Mouse (Mus musculus): ENCODE data around the gene Rab3il1. TPM values are rescaled to one million over a fixed set of nuclear protein-coding genes. Genes with fewer than 3 reads are reported as not detected.
A peak's percentile ranks its signal among the peaks of the same experiment; 100 is the strongest.

Rab3il1 gene
- polyA plus RNA-seq, 1 experiment from 2014 or later, result 21.4 TPM

DNA sequence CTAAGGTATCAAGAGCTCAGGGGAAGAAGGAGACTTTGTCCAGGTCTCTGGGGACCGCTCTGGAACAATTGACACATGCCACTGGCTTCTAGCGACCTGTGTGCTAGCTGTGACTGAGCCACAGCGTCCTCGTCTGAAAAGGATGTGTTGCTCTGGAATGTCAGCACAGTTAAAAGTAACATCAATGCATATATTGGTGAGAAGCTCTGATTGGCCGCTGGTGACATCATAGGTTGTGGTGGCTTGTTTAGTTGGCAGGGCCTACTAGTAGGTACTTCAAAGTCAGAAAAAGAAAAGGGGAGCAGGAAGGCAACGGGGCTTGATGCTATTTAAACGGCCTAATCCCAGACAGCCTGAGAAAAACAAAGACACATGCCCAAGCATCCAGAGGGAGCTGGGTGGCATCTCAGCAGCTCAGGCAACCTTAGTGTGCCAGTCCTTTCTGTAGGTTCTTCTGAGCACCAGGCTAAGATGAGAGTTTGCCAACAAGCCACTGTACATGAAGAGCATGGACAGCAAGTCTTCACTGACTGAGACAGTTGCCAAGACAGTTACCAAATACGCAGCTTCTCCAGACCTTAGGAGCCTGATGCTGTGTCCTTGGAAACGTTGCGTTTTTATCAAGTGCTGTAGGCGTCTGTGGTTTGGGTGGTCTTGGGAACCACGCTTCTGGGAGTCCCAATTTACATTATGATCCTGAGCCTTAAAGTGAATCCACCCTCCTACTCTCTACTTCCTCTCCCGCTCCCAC lies 2.6 kb upstream of the Rab3il1 start:
- WGBS, result 69% methylated on average over 13 of the region's 13 CpGs
- Histone ChIP-seq H3K27ac (no peak overlapping the region), H3K4me1 (replicated peaks) (no peaks in the 10 kb centered on the region)

GRCm38 (mm10) chr19:10000330-10000729 lies 1.1 kb upstream of the Rab3il1 start:
- H3K9ac ChIP-seq (replicated peaks), result no peak overlapping the region
- WGBS, result 40% methylated on average over 3 of the region's 3 CpGs
- no peaks in the 10 kb centered on the region for H3K9me3 ChIP-seq
- H3K27ac ChIP-seq, result no peak overlapping the region
- no peaks in the 10 kb centered on the region for H3K36me3 ChIP-seq
- peak; percentile 49 for ATAC-seq
- no peaks in the 10 kb centered on the region for H3K4me1 ChIP-seq (replicated peaks)
- H3K27me3 ChIP-seq, result no peaks in the 10 kb centered on the region
- no peak overlapping the region for H3K4me3 ChIP-seq (replicated peaks)
- no peak overlapping the region for H3K4me2 ChIP-seq (replicated peaks)

More for the DNA sequence above, 2.6 kb upstream of the Rab3il1 start:
- ATAC-seq, result no peak
- Histone ChIP-seq H3K27me3 (no peaks in the 10 kb centered on the region), H3K9me3 (no peaks in the 10 kb centered on the region), H3K9ac (replicated peaks) (no peak overlapping the region), H3K4me2 (replicated peaks) (no peak overlapping the region), H3K36me3 (no peaks in the 10 kb centered on the region), H3K4me3 (replicated peaks) (no peak overlapping the region)

GRCm38 (mm10) chr19:10003696-10004095 lies 2.2 kb downstream of the Rab3il1 start:
- Histone ChIP-seq H3K9ac (replicated peaks) (no peak overlapping the region), H3K4me2 (replicated peaks) (no peak overlapping the region), H3K4me1 (replicated peaks) (no peaks in the 10 kb centered on the region), H3K27ac (no peak overlapping the region), H3K4me3 (replicated peaks) (no peak overlapping the region), H3K36me3 (no peaks in the 10 kb centered on the region), H3K27me3 (no peaks in the 10 kb centered on the region), H3K9me3 (no peaks in the 10 kb centered on the region)
- WGBS, result 91% methylated on average over 1 of the region's 1 CpGs
- no peak for ATAC-seq

DNA sequence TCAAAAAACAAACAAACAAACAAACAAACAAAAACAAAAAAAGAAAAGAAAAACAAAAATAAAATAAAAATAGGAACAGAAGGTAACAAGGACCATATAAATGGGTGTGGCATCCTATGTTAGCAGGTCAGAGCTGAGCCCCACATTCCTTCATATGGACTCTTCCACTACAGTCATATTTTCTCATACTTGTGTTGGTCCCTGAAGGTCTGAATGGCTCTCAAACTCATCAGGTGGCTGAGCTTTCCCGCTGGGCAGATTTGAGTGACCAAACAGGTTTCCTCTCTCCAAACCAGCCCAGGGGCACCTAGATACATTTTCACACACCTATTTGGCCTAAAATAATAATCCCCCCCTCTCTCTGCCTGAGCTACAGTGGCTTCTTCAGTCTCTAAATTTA lies 9.9 kb downstream of the Rab3il1 start:
- Histone ChIP-seq H3K4me3 (replicated peaks) (no peak overlapping the region), H3K9me3 (no peaks in the 10 kb centered on the region), H3K4me1 (replicated peaks) (no peaks in the 10 kb centered on the region), H3K4me2 (replicated peaks) (no peak overlapping the region), H3K27me3 (no peaks in the 10 kb centered on the region), H3K27ac (no peak overlapping the region), H3K36me3 (no peaks in the 10 kb centered on the region), H3K9ac (replicated peaks) (no peak overlapping the region)
- WGBS, result 83% methylated on average over 1 of the region's 1 CpGs
- ATAC-seq, result no peak

GRCm38 (mm10) chr19:10012827-10013278 lies 11.4 kb downstream of the Rab3il1 start:
- no peak for ATAC-seq
- Histone ChIP-seq H3K9ac (replicated peaks) (peak overlapping the region; percentile 50), H3K27ac (no peak overlapping the region), H3K4me2 (replicated peaks) (no peak overlapping the region), H3K36me3 (no peaks in the 10 kb centered on the region), H3K4me1 (replicated peaks) (peaks cover 3% of the 10 kb centered on the region; the same call in 1 of the 2 replicates), H3K27me3 (no peaks in the 10 kb centered on the region), H3K9me3 (no peaks in the 10 kb centered on the region), H3K4me3 (replicated peaks) (no peak overlapping the region)
- 65% methylated on average over 6 of the region's 6 CpGs for WGBS

DNA sequence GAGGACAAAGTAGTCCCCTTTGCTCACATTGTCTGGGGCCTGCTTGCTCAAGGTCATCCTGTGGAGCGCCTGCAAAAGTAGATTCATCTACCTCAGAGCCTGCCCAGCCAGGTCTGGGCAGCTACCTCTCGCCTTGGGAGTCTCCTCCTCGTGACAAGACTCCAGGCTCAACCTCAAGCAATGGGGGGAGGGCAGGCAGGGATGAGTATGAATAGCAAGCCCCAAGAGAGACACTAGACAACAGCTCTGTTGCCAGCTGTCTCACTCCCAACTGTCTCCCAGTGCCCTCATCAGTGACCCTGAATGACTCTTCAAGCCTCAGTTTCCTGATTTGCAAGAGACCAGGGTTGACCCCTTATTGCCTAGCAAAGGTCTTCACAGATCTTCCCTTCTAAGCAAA lies 11.9 kb downstream of the Rab3il1 start:
- Histone ChIP-seq H3K9me3 (no peaks in the 10 kb centered on the region), H3K4me3 (replicated peaks) (no peak overlapping the region), H3K27ac (no peak overlapping the region), H3K4me2 (replicated peaks) (no peak overlapping the region), H3K27me3 (no peaks in the 10 kb centered on the region), H3K4me1 (replicated peaks) (peaks cover 6% of the 10 kb centered on the region), H3K36me3 (no peaks in the 10 kb centered on the region), H3K9ac (replicated peaks) (peak overlapping the region; percentile 50; the same call in 1 of the 2 replicates)
- no peak for ATAC-seq
- 66% methylated on average over 3 of the region's 3 CpGs for WGBS

DNA sequence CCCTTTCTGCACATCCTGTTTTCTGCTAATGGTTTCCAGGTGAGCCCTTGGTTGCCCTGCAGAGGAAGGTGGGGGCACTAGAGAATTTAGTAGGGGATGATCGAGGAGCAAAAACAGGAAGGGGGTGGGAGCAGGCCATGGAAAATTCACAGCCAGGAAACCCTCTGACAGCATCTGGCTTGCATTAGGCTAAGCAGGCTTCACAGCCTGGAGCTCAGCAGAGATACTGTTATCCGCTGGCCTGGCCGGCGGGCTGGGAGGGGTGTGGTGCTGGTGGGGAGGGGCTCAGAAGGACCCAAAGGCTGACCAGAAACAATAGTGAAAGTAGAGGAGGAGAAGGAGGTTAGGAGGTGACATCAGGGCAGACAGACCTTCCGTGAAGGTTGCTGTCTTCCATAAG lies 12.4 kb downstream of the Rab3il1 start:
- Histone ChIP-seq H3K4me3 (replicated peaks) (no peak overlapping the region), H3K27ac (no peak overlapping the region), H3K9ac (replicated peaks) (no peak overlapping the region)

GRCm38 (mm10) chr19:10014824-10015223 lies 13.4 kb downstream of the Rab3il1 start:
- Histone ChIP-seq H3K27ac (no peak overlapping the region), H3K4me3 (replicated peaks) (no peak overlapping the region), H3K36me3 (no peaks in the 10 kb centered on the region), H3K9ac (replicated peaks) (no peak overlapping the region), H3K27me3 (peaks cover 8% of the 10 kb centered on the region), H3K9me3 (no peaks in the 10 kb centered on the region), H3K4me2 (replicated peaks) (no peak overlapping the region), H3K4me1 (replicated peaks) (peaks cover 19% of the 10 kb centered on the region)
- ATAC-seq, result no peak
- 85% methylated on average over 13 of the region's 13 CpGs for WGBS

More for the DNA sequence above, 12.4 kb downstream of the Rab3il1 start:
- no peaks in the 10 kb centered on the region for H3K27me3 ChIP-seq
- ATAC-seq, result no peak
- H3K36me3 ChIP-seq, result no peaks in the 10 kb centered on the region
- no peak overlapping the region for H3K4me2 ChIP-seq (replicated peaks)
- H3K4me1 ChIP-seq (replicated peaks), result peaks cover 12% of the 10 kb centered on the region
- no peaks in the 10 kb centered on the region for H3K9me3 ChIP-seq
- 77% methylated on average over 5 of the region's 5 CpGs for WGBS

GRCm38 (mm10) chr19:10015442-10015841 lies 14.0 kb downstream of the Rab3il1 start:
- no peak for ATAC-seq
- Histone ChIP-seq H3K27me3 (peaks cover 10% of the 10 kb centered on the region), H3K9me3 (no peaks in the 10 kb centered on the region), H3K4me1 (replicated peaks) (peaks cover 19% of the 10 kb centered on the region), H3K27ac (no peak overlapping the region), H3K36me3 (no peaks in the 10 kb centered on the region), H3K4me3 (replicated peaks) (no peak overlapping the region), H3K9ac (replicated peaks) (no peak overlapping the region), H3K4me2 (replicated peaks) (no peak overlapping the region)
- 86% methylated on average over 4 of the region's 4 CpGs for WGBS

- Histone ChIP-seq H3K4me2 (replicated peaks) (no peak overlapping the region), H3K4me3 (replicated peaks) (no peak overlapping the region), H3K9me3 (no peaks in the 10 kb centered on the region), H3K4me1 (replicated peaks) (peaks cover 19% of the 10 kb centered on the region), H3K27me3 (peaks cover 10% of the 10 kb centered on the region), H3K27ac (no peak overlapping the region), H3K36me3 (no peaks in the 10 kb centered on the region), H3K9ac (replicated peaks) (no peak overlapping the region)
- ATAC-seq, result no peak
- 92% methylated on average over 4 of the region's 4 CpGs for WGBS
Measured at GRCm38 (mm10) chr19:10016151-10016550, 14.7 kb downstream of the Rab3il1 start.

DNA sequence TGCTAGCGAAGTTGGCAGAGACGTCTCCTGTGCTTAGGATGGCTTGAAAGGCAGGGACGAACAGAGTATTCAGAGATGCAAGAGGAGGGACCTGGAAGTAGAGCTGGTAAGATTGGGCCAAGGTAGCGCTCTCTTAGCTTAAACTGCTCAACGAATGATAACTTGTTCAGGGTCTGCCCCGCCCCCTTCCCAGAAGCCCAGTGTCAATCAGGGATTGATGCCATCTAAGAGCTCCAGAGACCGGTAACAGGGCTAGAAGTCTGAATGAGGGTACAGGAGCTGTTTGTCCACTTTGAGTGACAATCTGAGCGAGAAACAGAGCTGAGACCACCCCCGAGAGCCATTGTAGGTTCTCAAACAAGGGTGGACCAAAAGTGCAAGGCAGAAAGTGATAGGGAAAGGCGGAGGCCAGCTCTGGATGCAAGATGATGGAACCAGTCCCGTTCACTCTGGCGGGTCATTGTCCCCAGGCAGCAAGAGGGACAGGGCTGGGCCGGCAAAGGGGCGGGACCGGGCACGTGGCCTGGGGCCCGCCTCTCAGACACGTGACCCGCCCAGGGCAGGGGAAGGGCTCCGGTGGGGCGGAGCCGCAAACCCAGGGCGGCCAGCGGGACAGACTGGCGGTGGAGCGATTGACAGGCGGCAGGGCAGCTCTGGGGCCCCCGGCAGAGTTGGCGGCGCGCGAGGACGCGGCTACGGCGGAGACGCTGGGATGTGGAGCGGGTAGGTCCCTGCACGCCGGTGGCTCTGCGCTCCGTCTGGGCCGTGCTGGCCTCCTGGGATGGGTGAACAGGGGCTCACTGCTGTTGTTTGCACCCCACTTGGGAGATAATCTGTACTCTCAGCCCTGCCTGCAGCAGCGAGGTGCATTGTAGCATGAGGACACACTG lies 16.4 kb downstream of the Rab3il1 start:
- peaks cover 26% of the 10 kb centered on the region for H3K4me1 ChIP-seq (replicated peaks)
- peak overlapping the region; percentile 80 for H3K9ac ChIP-seq (replicated peaks)
- peak; percentile 96 for ATAC-seq

GRCm38 (mm10) chr19:10018527-10018818 lies 17.0 kb downstream of the Rab3il1 start:
- peak overlapping the region; percentile 57 for H3K4me3 ChIP-seq (replicated peaks)
- H3K27ac ChIP-seq, result peak overlapping the region; percentile 67
- peak overlapping the region; percentile 80 for H3K9ac ChIP-seq (replicated peaks)
- ATAC-seq, result no peak
- H3K9me3 ChIP-seq, result no peaks in the 10 kb centered on the region
- H3K36me3 ChIP-seq, result no peaks in the 10 kb centered on the region
- H3K27me3 ChIP-seq, result peaks cover 10% of the 10 kb centered on the region
- 3% methylated on average over 3 of the region's 3 CpGs for WGBS
- peak overlapping the region; percentile 91 for H3K4me2 ChIP-seq (replicated peaks)
- H3K4me1 ChIP-seq (replicated peaks), result peaks cover 27% of the 10 kb centered on the region

More for the DNA sequence above, 16.4 kb downstream of the Rab3il1 start:
- Histone ChIP-seq H3K27ac (peak overlapping the region; percentile 67), H3K36me3 (no peaks in the 10 kb centered on the region), H3K4me3 (replicated peaks) (peak overlapping the region; percentile 57), H3K9me3 (no peaks in the 10 kb centered on the region), H3K27me3 (peaks cover 10% of the 10 kb centered on the region), H3K4me2 (replicated peaks) (peak overlapping the region; percentile 91)
- WGBS, result 4% methylated on average over 44 of the region's 44 CpGs
